Mouse (Mus musculus) spleen, adult 2 months (tissue): ENCODE results near the gene Arhgap45.

Source experiments
- CTCF ChIP-seq: fragments of 200-500 bp; IDR thresholded peaks from 2 replicates; pipeline ENCODE4 v1.5.1; 2011; ENCODE audit warnings: mild to moderate bottlenecking, inconsistent platforms; ENCODE audit not compliant: insufficient read depth, insufficient read length, insufficient replicate concordance; ENCODE audit errors: extremely low read depth
- POLR2A ChIP-seq: fragments of 200-500 bp; IDR thresholded peaks from 2 replicates; pipeline ENCODE4 v1.6.1; 2011; ENCODE audit warnings: low read depth, low read length, inconsistent platforms

GRCm38 (mm10) chr10:79983670-79984069, 32.8 kb upstream of the Arhgap45 start:
- TF ChIP-seq CTCF = no peak
- TF ChIP-seq POLR2A = no peak
